Mouse (Mus musculus): Measurements from ENCODE around the gene Skor1. TPM values are rescaled to one million over a fixed set of nuclear protein-coding genes. Genes with fewer than 3 reads are reported as not detected.

Skor1 gene
- total and polyA plus RNA-seq, 3 experiments, result 0.05 TPM; not detected in 2

DNA sequence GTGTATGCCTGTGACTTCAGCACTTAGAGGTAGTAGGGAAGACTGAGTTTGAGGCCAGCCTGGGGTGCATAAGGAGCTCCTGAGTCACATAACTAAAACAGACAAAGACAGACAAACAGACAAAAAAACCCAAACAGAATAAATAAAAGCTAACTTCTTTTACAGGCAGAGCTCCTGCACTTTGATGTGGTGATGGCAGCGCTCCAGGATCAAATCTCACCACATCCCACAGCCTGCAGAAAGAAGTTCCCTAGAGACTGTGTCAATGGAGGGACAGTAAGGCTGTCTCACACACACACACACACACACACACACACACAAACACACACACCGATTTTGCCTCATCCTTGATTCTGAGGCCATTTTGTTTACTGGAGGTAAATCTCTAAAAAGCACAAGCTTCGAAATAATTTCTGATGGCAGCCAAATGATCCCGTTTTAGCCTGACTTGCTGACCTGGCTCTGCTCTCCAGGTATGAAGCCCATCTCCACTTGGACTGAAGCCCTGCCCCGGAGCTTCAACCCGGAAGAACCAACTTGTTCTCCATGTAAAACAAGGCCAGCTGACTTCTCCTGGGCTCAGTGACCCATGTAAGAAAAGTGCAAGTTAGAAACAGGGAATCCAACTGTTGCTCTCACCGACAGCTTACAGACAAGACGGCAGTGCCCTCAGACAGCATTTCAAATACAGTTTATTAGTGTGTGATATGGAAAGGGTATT lies 25.4 kb upstream of the Skor1 start:
- Histone ChIP-seq H3K36me3 (replicated peaks) (peaks cover 56% of the 10 kb centered on the region), H3K4me1 (ENCODE audit: insufficient read depth, low read depth, low read length) (no peaks in the 10 kb centered on the region), H3K27me3 (ENCODE audit: insufficient read depth, low read length) (no peaks in the 10 kb centered on the region), H3K4me3 (ENCODE audit: low read depth, low read length) (no peak overlapping the region), H3K9me3 (replicated peaks) (no peaks in the 10 kb centered on the region)
- ATAC-seq (ENCODE audit: extremely low read depth, insufficient number of reproducible peaks, low FRiP score, poor library complexity, severe bottlenecking) (no peak), DNase-seq (ENCODE audit: low spot score) (no peak)
- TF ChIP-seq TAL1 (conservative IDR thresholded peaks at IDR 0.05; ENCODE audit: low read depth, low read length), result no peak
- no peak for TF ChIP-seq POLR2AphosphoS5 (IDR thresholded peaks at IDR 0.05; ENCODE audit: insufficient replicate concordance, low read depth, low read length)

GRCm38 (mm10) chr9:63171951-63172350 lies 23.2 kb upstream of the Skor1 start:
- no peak for TF ChIP-seq GATA2 (IDR thresholded peaks at IDR 0.05; ENCODE audit: borderline replicate concordance, low read depth, low read length)
- TF ChIP-seq GATA1 (IDR thresholded peaks at IDR 0.05; ENCODE audit: borderline replicate concordance, low read length), result no peak
- no peak for TF ChIP-seq POLR2AphosphoS5 (IDR thresholded peaks at IDR 0.05; ENCODE audit: insufficient replicate concordance, low read depth, low read length)
- no peak for TF ChIP-seq TAL1 (conservative IDR thresholded peaks at IDR 0.05; ENCODE audit: low read depth, low read length)
- TF ChIP-seq CTCF (IDR thresholded peaks at IDR 0.05; ENCODE audit: low read depth, low read length), result no peak
- peaks cover 57% of the 10 kb centered on the region for H3K36me3 ChIP-seq (replicated peaks)
- H3K27me3 ChIP-seq (ENCODE audit: insufficient read depth, low read length), result no peaks in the 10 kb centered on the region
- no peak overlapping the region for H3K4me3 ChIP-seq (ENCODE audit: low read depth, low read length)
- H3K4me1 ChIP-seq (ENCODE audit: insufficient read depth, low read depth, low read length), result no peaks in the 10 kb centered on the region
- ATAC-seq (ENCODE audit: extremely low read depth, insufficient number of reproducible peaks, low FRiP score, poor library complexity, severe bottlenecking), result no peak
- no peak for DNase-seq (ENCODE audit: low spot score)
- no peaks in the 10 kb centered on the region for H3K9me3 ChIP-seq (replicated peaks)

DNA sequence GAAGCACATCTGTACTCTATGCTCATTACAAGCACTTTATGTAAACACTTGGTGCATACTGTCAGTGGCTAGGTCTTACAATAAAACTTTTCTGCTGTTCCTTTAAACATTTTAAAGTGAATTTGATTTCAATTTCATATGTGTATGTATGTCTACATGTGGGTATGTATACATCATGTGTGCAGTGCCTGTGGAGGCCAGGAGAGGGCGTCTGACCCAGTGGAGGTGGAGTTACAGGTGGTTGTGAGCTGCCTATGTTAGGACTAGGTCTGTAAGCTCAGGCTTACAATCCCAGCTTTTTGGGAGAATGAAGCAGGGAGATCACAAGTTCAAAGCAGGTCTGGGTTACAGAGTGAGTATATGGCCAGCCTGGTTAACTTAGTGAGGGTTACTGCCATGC lies 20.4 kb upstream of the Skor1 start:
- H3K9me3 ChIP-seq (replicated peaks), result no peaks in the 10 kb centered on the region
- no peaks in the 10 kb centered on the region for H3K4me1 ChIP-seq (ENCODE audit: insufficient read depth, low read depth, low read length)
- DNase-seq (ENCODE audit: low spot score), result no peak
- H3K36me3 ChIP-seq (replicated peaks), result peaks cover 64% of the 10 kb centered on the region
- H3K27me3 ChIP-seq (ENCODE audit: insufficient read depth, low read length), result no peaks in the 10 kb centered on the region
- no peak for ATAC-seq (ENCODE audit: extremely low read depth, insufficient number of reproducible peaks, low FRiP score, poor library complexity, severe bottlenecking)
- H3K4me3 ChIP-seq (ENCODE audit: low read depth, low read length), result no peak overlapping the region
- TF ChIP-seq GATA2 (IDR thresholded peaks at IDR 0.05; ENCODE audit: borderline replicate concordance, low read depth, low read length), result no peak
- no peak for TF ChIP-seq TAL1 (conservative IDR thresholded peaks at IDR 0.05; ENCODE audit: low read depth, low read length)
- TF ChIP-seq CTCF (IDR thresholded peaks at IDR 0.05; ENCODE audit: low read depth, low read length), result no peak
- TF ChIP-seq POLR2AphosphoS5 (IDR thresholded peaks at IDR 0.05; ENCODE audit: insufficient replicate concordance, low read depth, low read length), result no peak

DNA sequence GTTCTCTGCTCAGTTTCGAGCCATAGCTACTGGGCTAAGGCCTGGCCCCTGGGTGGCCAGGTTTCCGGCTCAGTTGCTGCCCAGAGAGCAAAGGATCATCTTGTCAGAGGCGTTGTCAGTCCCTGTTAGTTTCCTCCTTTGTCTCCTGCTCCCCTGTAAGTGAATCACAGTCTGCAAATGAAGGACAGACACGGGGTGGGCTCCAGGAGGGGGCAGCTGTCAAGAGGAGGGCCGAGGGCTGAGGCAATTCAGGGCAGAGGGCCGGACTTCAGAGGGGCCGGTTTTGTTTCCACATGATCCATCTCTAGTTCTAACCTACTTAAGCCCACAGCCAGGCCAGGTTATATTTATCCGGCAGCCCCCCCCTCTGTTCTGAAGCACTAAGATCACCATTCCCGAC lies 16.3 kb upstream of the Skor1 start:
- H3K4me3 ChIP-seq (ENCODE audit: low read depth, low read length), result no peak overlapping the region
- H3K36me3 ChIP-seq (replicated peaks), result peaks cover 68% of the 10 kb centered on the region
- DNase-seq (ENCODE audit: low spot score), result no peak
- no peak for ATAC-seq (ENCODE audit: extremely low read depth, insufficient number of reproducible peaks, low FRiP score, poor library complexity, severe bottlenecking)
- TF ChIP-seq GATA1 (IDR thresholded peaks at IDR 0.05; ENCODE audit: borderline replicate concordance, low read length), result no peak
- no peak for TF ChIP-seq POLR2AphosphoS5 (IDR thresholded peaks at IDR 0.05; ENCODE audit: insufficient replicate concordance, low read depth, low read length)
- no peak for TF ChIP-seq TAL1 (conservative IDR thresholded peaks at IDR 0.05; ENCODE audit: low read depth, low read length)
- TF ChIP-seq CTCF (IDR thresholded peaks at IDR 0.05; ENCODE audit: low read depth, low read length), result no peak
- TF ChIP-seq GATA2 (IDR thresholded peaks at IDR 0.05; ENCODE audit: borderline replicate concordance, low read depth, low read length), result no peak
- no peaks in the 10 kb centered on the region for H3K9me3 ChIP-seq (replicated peaks)
- no peaks in the 10 kb centered on the region for H3K27me3 ChIP-seq (ENCODE audit: insufficient read depth, low read length)
- no peaks in the 10 kb centered on the region for H3K4me1 ChIP-seq (ENCODE audit: insufficient read depth, low read depth, low read length)

DNA sequence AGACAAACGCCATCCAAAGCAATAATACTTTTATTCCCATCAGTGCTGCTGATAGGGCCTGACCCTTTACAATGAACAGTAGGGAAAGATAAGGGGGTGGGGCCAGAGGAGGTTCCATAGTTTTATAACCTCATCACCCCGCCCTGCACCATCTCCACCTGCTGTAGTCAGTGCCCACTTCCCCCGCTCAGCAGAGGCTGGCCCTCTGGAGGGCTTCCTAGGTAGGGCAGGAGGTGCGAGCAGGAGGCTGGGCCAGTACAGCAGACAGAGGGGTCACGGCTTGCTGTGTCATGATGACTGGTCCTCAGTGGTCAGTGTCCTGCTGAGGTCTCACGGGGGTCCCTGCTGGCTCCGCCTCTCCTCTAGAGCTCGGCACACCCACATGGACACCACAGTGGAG lies 15.0 kb upstream of the Skor1 start:
- Histone ChIP-seq H3K27me3 (ENCODE audit: insufficient read depth, low read length) (peaks cover 3% of the 10 kb centered on the region; the same call in 1 of the 2 replicates), H3K4me1 (ENCODE audit: insufficient read depth, low read depth, low read length) (no peaks in the 10 kb centered on the region), H3K36me3 (replicated peaks) (peaks cover 58% of the 10 kb centered on the region), H3K4me3 (ENCODE audit: low read depth, low read length) (no peak overlapping the region), H3K9me3 (replicated peaks) (no peaks in the 10 kb centered on the region)
- ATAC-seq (ENCODE audit: extremely low read depth, insufficient number of reproducible peaks, low FRiP score, poor library complexity, severe bottlenecking) (no peak), DNase-seq (ENCODE audit: low spot score) (no peak)
- TF ChIP-seq POLR2AphosphoS5 (IDR thresholded peaks at IDR 0.05; ENCODE audit: insufficient replicate concordance, low read depth, low read length) (no peak), GATA2 (IDR thresholded peaks at IDR 0.05; ENCODE audit: borderline replicate concordance, low read depth, low read length) (no peak), GATA1 (IDR thresholded peaks at IDR 0.05; ENCODE audit: borderline replicate concordance, low read length) (no peak), TAL1 (conservative IDR thresholded peaks at IDR 0.05; ENCODE audit: low read depth, low read length) (no peak), CTCF (IDR thresholded peaks at IDR 0.05; ENCODE audit: low read depth, low read length) (no peak)

GRCm38 (mm10) chr9:63151949-63152348 lies 3.2 kb upstream of the Skor1 start:
- ATAC-seq (ENCODE audit: extremely low read depth, insufficient number of reproducible peaks, low FRiP score, poor library complexity, severe bottlenecking) (no peak), DNase-seq (ENCODE audit: low spot score) (no peak)
- Histone ChIP-seq H3K36me3 (replicated peaks) (no peaks in the 10 kb centered on the region), H3K4me1 (ENCODE audit: insufficient read depth, low read depth, low read length) (no peaks in the 10 kb centered on the region), H3K9me3 (replicated peaks) (peaks cover 30% of the 10 kb centered on the region), H3K27me3 (ENCODE audit: insufficient read depth, low read length) (peaks cover 10% of the 10 kb centered on the region; the same call in 1 of the 2 replicates), H3K4me3 (ENCODE audit: low read depth, low read length) (no peak overlapping the region)
- TF ChIP-seq GATA2 (IDR thresholded peaks at IDR 0.05; ENCODE audit: borderline replicate concordance, low read depth, low read length) (no peak), CTCF (IDR thresholded peaks at IDR 0.05; ENCODE audit: low read depth, low read length) (no peak)
